Mouse (Mus musculus) telencephalon, adult 2 months (tissue): ENCODE measurements around the gene Eomes.
A peak's percentile ranks its signal among the peaks of the same experiment; 100 is the strongest.

Experiments used
- DNase-seq: peaks from one replicate; pipeline ENCODE4 v3.0.0-alpha.2; 2011; ENCODE audit warnings: low read depth, low spot score

Gene Eomes

DNA sequence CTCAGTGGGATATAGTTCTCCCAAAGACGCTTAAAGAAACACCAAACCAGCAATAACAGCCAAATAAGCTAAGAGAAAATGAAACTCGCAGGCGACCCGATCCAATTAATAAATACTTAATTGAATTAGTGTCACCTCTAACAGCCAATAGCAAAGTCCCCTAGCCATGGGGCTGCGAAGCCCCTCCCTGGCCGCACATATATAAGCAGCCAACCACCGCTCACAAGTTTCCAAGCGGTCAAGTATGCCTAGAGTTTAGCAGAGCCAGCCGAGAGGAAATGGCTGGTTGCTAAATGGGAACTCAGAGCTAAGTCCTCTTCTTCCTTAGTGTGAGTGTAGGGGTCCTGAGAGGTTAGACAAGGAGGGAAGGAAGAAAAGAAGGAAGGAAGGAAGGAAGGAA lies at the start of gene Eomes:
Eomes (plus strand) TSS at position 252 of the 400 bp plus-strand sequence.
- DNase-seq, result no peak

DNA sequence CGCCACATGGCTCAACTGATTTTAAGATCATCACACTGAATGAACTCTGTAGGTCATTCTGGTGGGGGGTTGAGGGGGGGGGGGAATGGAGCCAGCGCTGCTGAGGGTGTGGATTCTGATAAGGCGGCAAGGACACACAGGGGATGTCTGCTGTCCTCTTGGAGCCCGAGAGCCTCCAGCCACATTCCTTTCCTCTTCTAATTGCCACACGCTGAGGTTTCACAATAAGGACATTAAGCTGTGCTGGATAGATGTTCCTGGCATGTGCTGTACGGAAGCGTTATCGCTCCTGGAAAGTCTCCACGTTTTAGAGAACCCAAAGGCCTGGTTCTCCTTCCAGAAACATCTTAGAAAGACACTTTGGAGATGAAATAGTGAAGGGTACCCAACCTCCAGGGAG lies 33.2 kb upstream of the Eomes start:
- no peak for DNase-seq

DNA sequence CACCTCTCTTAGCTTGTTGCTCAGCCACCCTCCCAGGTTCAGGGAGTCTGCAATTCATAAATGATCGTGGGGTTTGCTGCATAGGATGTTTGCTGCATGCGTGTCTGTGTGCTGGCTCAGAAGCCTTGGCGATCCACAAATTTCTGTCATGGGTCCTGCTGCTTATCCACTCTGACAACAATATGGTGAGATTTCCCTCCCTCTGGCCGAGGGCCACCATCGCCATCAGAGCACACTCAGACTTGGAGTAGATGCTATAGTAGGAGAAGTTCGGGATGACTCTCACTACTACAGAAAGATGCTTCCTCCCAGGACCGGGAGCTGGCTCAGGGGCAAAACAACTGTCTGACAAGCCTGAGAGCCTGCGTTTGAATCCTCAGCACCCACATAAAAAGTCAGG lies 28.7 kb upstream of the Eomes start:
- no peak for DNase-seq

DNA sequence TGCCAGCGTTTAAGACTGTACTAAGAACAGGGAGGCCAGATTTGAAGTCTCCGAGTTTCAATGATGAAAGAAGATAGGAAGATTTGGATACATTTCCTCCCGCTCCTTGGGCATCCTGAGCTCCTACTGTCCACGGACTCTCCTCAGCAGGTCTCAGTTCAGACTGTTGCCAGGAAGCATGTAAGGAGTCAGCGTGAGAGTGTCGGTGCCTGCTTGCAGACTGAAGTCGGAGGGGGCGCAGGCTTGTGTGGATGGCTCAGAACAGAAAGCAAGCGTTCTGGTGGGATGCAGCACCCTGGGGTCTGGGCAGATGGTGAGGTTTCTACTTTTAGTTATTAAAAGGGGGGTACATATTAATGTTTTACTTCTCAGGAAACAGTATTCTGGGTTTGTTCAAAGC lies 24.6 kb upstream of the Eomes start:
- DNase-seq, result no peak

DNA sequence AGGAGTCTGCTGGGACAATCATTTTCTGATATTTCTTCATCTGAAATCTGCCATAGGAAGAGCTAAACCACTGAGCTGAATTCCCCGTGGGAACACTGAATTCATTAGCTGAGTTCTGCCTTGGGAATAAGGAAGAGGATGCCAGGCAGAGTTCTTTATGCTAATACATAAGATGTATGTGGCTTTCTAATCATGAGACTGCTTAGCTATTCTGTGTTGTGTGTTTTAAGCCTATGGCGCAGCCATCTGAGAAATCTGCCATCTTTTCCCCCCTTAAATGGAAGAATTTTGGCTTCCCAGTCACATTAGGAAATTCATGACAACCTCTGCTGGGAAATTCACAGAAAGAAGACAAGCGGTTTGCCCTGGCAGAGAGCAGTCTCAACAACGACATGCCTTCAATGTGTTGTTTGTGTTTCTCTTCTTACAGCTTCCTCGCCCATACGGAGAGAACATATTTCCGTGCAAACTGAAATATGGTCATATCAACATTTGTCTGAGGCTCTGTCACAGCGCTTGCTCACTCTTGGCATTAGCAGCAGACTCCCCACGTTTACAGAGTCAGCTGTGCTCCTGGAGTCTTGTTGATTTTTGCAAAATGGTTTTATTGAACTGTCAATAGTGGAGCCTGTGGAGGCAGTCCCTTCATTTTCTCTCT lies 22.7 kb upstream of the Eomes start:
- DNase-seq, result peak; percentile 17

DNA sequence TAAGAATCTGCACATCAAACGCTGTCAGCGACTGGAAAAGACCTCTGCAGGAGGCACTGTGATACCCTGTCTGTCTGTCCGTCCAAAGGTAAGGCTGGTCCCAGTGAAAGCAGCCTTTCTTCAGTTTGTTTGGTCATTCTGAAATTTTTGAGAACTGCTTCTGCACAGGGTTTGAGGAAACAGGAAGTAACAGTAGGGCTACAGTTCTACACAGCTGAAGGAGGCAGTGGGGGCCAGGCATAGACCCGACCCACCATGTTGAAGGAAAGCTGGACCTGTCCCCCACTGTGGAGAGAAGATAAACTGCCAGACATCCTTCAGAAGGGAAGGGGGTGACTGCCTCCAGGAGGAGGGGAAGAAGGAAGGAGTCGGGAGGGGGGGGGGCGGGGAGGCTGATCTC lies 21.6 kb upstream of the Eomes start:
- DNase-seq, result no peak

DNA sequence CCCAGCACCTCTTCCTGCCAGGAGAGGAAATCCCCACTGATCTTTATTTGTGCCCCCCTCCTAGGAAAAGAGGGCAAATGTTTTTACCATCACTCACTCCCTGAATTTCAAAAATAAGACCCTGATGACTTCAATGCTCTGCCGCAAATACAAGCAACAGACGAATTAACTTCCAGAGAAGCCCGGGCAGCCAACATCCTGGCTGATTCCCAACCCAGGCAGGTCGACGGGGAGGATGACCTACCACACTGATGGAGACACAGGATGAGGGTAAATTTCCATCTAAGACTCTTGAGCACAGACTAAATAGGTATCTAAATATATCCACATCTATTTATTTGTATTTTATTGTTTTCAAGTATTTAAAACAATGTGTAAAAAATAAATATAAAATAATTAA lies 20.0 kb upstream of the Eomes start:
- DNase-seq, result no peak

DNA sequence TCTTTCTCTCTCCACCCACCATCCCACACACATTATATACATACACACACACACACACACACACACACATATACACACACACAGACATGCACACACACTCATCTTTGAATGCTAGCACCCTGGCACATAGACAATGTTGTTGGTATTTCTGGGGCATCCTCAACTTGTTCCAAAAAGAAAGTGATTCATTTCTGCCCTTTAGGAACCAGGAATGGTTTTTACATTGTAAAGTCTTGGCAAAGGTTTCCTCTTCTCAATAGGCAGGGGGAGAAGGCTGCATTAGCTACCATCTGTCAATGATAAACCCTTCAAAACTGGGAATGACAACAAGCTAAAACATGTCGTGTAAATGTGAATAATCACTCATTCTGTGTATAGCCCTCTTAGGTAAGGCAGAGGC lies 14.0 kb upstream of the Eomes start:
- DNase-seq, result no peak

DNA sequence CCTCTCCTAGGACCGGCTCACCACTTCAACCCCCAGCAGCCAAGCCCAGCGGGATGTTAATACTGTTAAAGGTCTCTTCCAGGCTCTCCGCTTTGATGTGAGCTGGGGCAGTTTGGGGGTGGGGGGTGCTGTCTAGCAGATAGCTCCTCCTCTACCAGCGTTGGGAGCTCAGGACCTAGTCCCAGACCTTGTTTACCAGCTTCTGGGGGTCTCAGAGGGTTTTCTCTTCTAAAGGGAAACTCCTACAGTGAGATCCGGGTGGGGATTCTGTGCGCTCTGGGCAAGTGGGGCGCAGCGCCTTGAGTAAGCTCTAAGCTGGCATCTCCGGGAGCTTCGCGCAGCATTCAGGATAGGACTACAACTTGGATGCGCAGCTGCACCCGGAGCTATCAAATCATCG lies 9.7 kb upstream of the Eomes start:
- DNase-seq, result no peak

DNA sequence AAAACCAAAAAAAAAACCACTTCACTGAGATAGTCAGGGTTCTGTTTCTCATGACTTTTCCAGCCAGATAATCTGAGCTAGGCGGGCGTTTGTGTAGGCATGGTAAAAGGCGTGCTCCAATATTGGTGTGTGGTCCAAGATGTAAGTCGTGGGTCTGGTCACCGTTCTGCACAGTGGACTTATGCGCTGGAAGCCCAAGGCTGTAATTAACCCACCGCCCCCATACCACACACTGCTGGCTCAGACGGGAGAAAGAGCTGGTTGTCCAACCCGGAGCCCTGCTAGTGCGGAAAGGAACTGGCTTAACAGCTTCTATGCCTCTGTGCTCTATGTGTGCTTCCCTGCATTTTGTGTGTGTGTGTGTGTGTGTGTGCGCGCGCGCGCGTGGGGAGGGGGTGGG lies 8.7 kb upstream of the Eomes start:
- no peak for DNase-seq

DNA sequence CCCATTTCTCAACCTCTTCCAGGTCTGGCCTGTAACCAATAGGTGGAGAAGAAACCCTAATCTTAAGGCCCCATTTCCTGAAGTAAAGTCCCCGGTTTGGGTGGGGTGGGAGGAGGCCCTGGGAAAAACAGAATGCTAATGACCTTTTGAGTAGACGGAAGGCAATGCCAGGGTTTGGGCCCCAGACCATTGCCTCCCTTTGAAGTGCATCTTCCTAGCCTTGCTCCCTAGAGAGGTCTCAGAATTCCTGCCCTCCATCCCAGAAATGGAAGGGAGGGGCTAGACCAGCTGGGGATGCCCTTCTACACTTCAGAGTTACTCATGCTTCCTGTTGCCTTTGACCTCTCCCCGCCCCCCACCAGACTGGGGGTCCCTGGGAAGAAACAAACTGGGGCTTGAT lies 6.7 kb upstream of the Eomes start:
- DNase-seq, result no peak

DNA sequence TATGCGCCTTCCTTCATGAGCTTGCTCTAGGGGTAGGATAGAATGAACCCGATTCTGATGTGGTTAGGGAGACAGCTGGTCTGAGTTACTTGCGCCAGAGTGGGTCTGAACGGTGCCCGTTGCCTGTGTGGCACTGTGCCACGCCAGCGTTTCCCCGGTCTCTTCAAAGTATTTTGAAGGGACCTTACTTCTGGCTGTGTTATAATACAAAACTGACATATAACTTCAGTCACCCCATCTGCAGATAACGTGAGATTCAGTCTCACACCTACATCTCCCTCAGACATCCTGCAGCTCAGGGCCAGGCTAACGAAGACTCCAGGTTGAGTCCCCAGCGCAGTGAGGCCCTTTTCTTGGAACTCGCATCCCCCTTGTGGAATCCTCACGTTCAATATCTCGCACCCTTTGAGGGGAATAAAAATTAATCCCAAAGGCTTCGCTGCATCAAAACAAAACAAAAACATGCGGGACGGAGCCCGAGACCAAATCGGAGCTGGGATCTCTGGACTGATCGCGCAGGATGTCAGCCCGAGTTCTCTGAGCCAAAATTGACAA lies 1.7 kb upstream of the Eomes start:
- DNase-seq, result no peak

DNA sequence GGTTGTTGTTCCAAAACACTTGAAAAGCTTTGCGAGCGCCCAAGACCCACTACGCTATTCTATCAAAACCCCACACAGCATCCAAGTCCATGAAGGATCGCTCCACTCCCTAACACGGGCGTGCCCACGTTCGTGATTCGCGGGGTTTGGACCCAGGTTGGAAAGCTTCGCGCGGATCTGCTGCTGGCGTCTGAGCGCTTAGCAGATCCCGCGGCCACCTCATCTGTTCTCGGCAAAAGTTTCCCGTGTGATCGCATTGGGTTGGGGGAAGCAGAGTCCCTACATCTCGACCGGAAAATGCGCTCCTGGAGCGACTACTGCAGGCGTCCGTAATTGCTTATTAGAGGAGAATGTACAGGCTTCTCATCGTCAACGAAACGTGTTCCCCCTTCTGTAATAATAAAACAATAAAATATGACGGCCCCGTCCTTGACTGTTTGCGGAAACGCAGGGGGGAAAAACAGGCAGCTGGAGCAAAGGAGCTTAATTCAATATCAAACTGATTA lies 1.2 kb upstream of the Eomes start:
- no peak for DNase-seq

DNA sequence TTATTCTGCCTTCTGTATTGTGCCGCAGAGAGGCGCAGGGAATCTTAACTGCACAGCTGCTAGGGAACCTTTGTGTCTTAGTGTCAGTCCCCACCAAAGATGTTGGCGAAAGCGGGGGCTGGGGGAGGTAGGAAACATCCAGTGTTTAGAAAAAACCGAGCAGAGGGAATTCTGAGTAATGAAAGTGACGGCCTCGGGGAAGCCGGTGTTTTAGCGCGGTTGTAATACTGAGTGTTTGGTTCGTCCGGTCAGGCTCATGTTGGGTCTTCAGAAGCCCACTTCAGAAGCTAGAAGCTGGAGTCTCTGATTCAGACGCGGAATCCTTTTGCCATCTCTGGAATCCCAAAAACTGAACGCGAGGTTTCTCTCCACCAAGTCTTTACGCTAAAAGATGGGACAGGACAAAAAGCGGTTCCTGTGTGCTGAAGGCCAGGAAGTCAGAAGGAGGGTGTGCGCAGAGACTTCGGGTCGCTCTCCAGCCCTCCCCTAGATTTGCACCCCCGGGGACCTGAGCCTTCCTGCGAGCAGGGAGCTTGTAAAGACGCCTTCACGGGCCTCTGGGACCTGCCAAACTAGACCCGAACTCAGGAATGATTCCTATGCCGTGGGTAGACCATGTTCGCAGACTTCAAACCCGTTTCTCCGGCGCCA lies 606 bp upstream of the Eomes start:
- DNase-seq, result no peak

DNA sequence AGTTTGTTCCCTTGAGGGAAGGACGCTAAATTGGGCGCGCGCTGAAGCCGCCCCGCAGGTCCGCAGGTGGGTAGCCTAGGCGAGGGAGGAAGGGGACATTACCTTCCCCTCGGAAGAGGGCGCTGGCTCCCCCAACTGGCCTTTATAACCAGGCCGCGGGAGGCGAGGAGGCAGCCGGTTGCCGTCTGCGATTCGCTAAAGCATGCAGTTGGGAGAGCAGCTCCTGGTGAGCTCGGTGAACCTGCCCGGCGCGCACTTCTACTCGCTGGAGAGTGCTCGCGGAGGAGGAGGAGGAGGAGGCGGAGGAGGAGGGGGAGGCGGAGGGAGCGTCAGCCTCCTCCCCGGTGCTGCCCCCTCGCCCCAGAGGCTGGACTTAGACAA lies 436 bp downstream of the Eomes start:
- DNase-seq, result no peak

DNA sequence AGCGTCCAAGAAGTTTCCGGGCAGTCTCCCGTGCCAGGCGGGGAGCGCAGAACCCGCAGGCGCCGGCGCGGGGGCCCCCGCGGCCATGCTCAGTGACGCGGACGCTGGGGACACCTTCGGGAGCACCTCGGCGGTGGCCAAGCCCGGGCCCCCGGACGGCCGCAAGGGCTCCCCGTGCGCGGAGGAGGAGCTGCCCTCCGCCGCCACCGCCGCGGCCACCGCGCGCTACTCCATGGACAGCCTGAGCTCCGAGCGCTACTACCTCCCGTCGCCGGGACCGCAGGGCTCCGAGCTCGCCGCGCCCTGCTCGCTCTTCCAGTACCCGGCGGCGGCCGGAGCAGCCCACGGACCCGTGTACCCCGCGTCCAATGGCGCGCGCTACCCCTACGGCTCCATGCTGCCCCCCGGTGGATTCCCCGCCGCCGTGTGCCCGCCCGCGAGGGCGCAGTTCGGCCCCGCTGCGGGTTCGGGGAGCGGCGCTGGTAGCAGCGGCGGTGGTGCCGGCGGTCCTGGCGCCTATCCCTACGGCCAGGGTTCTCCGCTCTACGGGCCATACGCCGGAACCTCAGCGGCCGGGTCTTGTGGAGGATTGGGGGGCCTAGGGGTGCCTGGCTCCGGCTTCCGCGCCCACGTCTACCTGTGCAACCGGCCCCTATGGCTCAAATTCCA lies 961 bp downstream of the Eomes start:
- DNase-seq, result no peak

DNA sequence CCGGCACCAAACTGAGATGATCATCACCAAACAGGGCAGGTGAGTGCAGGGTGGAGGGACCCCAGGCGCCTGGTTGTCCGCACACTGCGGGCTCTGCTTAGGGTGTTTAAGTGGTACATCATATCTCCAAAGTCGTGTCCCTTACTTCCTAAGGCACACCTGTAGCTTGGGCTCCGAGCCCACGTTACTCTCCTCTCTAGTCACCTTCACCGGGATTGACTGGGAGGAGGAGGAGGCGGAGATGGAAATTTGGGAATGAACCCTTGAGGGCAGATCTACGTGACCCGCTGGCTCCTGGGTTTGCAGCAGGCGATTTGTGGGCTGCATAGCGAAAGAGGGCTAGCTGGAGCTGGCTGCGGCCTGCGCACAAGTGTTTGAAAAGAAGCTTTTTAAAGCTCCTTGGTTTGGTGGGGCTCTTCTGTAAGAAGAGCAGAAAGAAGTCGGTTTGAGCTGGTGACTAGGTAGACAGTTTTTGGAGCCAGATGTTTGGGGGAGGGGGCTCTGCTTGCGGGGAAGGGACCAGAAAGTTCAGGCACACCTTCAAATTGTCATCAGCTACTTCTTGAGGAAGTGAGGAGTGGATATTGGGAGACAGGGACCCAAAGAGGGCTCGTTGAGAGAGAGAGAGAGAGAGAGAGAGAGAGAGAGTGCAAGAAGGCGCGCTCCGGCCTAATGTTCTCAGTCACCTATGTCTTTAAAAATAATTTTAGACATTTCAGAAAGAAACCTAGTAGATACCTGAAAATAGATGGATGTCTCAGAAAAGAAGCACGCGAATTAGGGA lies 1.7 kb downstream of the Eomes start:
- no peak for DNase-seq

DNA sequence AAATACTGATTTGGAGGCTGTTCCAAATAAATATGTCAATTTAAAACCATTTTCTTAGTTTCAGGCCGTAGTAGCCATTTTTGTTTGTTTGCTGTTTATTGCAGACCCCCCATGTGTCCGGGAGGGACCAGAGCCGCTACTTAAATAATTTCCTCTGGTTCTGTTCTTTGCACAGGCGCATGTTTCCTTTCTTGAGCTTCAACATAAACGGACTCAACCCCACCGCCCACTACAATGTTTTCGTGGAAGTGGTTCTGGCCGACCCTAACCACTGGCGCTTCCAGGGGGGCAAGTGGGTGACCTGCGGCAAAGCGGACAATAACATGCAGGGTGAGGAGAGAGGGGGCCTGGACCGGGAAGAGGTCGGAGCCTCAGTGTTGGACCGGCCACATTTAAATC lies 2.3 kb downstream of the Eomes start:
- no peak for DNase-seq

DNA sequence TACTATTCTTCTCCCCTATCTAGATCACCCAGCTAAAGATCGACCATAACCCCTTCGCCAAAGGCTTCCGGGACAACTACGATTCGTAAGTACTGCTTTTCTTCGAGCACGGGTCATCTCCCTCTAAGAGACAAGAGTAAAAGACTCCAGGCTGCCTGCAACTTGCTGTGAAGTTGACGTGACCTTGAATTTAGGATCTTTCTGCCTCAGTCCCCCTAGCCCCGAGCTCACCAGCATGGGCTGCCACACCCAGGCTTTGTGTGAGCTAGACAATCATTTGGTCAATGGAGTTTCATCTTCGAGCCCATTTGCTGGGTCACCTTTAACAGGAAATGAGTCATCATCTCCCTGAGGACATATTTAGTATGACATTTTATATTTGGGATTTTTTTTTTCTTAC lies 4.2 kb downstream of the Eomes start:
- DNase-seq, result no peak

DNA sequence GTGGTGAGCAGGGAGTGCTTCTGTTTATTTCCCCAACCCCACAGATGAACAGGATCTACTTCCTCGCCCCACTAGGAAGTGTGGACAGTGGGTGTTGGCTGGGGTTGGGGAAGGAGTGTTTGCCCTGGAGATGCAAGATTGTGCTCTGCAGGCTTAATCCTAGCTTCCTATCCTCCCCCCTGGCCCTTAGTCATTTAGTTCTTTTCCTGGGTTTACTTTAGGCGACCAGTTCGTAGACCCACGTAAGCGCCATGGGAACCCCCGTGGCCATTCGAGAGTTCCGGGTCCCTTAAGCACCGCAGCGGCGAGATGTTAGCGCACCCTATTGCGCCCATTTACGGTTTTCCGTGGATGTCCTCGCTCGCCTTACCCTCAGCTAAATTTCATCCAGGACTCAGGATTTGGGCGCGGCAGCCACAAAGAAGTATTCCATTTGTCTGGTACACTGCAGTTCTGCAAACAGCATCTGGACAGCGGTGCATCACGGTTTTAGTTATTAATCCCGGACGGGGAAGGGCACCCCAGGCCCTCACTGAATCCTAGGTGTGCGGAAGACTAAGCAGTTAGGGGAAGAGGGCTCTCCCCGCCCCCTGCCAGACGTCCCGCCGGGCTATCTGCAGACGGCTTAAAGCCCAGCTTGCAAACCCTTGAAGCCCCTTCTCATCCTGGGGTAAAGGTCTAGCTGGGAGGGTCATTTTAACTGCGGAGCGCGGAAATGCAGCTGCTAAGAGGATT lies 8.5 kb downstream of the Eomes start:
- no peak for DNase-seq

DNA sequence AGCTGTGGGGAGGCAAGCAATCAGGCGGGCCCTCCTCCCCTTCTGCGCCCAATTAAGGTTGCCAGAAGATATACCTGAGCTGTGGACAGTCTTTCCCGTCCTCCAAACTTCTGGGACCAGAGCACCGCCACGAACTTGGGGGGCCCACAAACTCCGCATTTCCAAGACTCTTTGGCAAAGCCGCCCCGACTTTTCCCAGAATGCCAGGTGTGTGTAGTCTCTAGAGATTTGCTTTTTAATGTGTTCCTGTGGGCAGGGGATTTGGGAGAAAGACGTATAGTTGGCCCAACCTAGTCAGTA lies 9.0 kb downstream of the Eomes start:
- DNase-seq, result no peak

DNA sequence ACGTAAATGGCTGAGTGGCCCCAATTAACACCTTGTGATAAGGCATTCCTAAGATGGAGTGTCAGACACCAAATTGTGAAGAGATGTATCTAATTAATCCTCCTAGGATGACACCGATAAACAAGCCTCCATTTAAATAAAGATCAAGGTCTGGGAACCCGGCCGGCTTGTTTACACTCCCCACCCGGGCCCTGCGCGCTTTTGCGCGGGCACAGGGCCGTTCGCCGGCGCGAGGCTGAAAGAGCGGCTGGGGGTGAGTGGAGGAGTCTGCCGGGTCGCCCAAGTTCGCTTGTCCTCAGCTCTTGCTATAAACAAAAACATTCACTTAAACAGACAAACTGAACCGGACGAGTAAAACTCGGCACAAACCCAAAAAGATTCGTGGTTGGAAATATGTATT lies 9.6 kb downstream of the Eomes start:
- DNase-seq, result no peak
